Mouse (Mus musculus) cerebellum, postnatal 25 days (tissue): Measurements from ENCODE around the gene Olfr1131.
"Not testable (repeated sequence)": the region's sequence is repeated elsewhere in the genome, so short reads cannot be mapped to it uniquely, and the experiment has no call there.

ENCODE experiments used
- DNase-seq, 2 experiments: peaks; one replicate each; pipeline ENCODE4 v3.0.0; 2021; ENCODE audit warnings: mixed read lengths in 2 of 2

The Olfr1131 gene

GRCm38 (mm10) chr2:87626804-87627203, at the start of gene Olfr1131:
Gene Olfr1131, plus strand, starts transcription at chr2:87627104.
- no peak for DNase-seq

DNA sequence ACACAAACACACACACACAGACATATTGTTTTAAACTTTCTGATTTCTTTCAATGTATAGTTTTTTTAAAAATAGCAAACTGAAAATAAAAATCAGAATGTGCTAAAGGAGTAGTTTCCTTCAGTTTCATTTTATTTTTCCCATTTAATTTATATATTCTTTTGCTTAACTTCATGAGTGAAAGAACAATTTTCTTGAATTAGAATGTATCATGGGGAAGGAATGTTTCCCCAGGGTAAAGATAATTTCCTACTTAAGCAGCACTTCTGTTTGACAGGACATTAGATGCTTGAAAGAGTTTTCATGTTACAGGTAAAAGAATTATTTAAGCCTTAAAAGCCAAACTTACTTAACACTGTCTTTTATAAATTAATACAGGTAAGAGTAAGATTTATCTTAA, 21.0 kb upstream of the Olfr1131 start, which contains the start of gene Olfr1130:
Gene Olfr1130, plus strand, starts transcription at position 301 of the 400 bp plus-strand sequence.
- DNase-seq: not testable (repeated sequence)

DNA sequence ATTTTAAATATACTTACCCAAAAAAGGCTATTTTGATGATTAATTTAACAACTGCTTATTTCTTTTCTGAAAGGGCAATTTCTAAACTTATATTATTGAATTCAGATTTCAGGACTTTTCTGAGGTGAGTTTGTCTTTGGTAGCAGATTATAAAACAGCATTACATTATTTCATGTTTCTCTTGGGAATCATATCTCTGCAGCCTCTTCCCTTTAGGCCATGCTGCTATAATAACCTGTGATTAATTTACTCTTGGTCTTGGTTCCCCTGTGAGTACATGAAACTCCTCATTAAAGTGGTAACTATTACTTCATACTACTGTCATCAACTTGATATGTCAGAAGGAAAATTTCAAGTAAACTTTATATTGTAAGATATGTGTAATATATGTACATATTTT, 10.5 kb downstream of the Olfr1131 start, which contains the start of gene Olfr1132:
Gene Olfr1132, minus strand, starts transcription at position 101 of the 400 bp plus-strand sequence.
- DNase-seq: no peak

DNA sequence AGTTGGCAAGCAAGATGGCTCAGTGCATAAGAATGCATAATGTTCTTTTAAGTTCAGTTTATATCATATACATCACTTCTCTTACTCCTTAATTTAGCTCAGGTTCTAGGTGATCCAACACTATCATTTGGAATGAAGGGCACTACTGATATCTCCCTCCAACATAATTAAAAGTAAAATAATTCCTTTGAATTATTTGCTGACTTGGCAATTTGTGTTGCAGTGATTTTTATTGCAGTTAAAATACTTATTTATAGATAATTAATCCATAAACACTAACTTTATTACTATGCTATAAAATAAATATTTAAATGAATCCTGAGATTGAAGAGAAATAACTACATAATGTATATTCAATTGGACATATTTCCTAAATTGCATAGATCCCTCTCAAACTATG, 15.5 kb downstream of the Olfr1131 start:
- no peak for DNase-seq

GRCm38 (mm10) chr2:87647274-87647673, 20.4 kb downstream of the Olfr1131 start, which contains the start of gene Olfr1133:
Gene Olfr1133, minus strand, starts transcription at chr2:87647374.
- no peak for DNase-seq

DNA sequence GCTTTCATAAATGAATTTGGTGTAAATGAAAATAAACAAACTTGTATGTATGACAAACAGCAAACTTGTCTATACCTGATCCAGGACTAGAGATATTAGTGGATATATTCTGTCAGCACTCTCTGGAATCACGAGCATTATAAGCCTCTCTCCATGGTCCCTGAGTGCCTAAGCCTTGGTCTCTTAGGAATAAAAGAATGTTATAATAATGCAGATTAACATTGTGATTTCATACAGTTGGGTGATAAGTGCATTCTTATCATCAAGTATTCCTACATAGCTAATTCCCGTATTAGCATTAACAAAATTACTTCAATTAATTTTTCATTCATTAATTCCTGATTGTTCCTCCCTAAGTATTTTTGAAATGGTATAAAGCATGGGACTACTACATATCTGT, 31.5 kb downstream of the Olfr1131 start, which contains the start of gene Olfr1134:
Gene Olfr1134, minus strand, starts transcription at position 101 of the 400 bp plus-strand sequence.
- no peak for DNase-seq

- DNase-seq: no peak
Observed at GRCm38 (mm10) chr2:87673564-87673963, 46.7 kb downstream of the Olfr1131 start, which contains the start of gene Olfr1135. Gene Olfr1135, minus strand, starts transcription at chr2:87673664.
